Mouse (Mus musculus) myocyte (in vitro differentiated cells): ENCODE data around the gene Sox21.

Source experiments
- CEBPB ChIP-seq: IDR thresholded peaks from 2 replicates; pipeline ENCODE4 v1.6.1; 2011; ENCODE audit warnings: mild to moderate bottlenecking, moderate library complexity; ENCODE audit not compliant: poor library complexity, insufficient read depth, severe bottlenecking
- E2F4 ChIP-seq: IDR thresholded peaks from one replicate; pipeline ENCODE4 v1.6.1; 2011; ENCODE audit warnings: mild to moderate bottlenecking, control low read depth, moderate library complexity; ENCODE audit not compliant: insufficient read depth
- MAX ChIP-seq: IDR thresholded peaks from one replicate; pipeline ENCODE4 v1.6.1; 2011; ENCODE audit warnings: low read depth, mild to moderate bottlenecking, control low read depth
- MYOG ChIP-seq, 3 experiments: IDR thresholded peaks; one replicate each; pipeline ENCODE4 v1.6.1; 2011; ENCODE audit warnings: control low read depth in 2 of 3, low read depth in 2 of 3, mild to moderate bottlenecking in 2 of 3; ENCODE audit not compliant: insufficient read length in 2 of 3, control insufficient read depth in 1 of 3, insufficient read depth in 1 of 3
- POLR2A ChIP-seq: IDR thresholded peaks from one replicate; pipeline ENCODE4 v1.6.1; 2011; ENCODE audit warnings: low read depth, mild to moderate bottlenecking, control low read depth, moderate library complexity; ENCODE audit not compliant: insufficient read length
- POLR2AphosphoS2 ChIP-seq: IDR thresholded peaks from one replicate; pipeline ENCODE4 v1.6.1; 2011; ENCODE audit warnings: low read depth, control low read depth; ENCODE audit not compliant: insufficient read length
- SRF ChIP-seq: IDR thresholded peaks from one replicate; pipeline ENCODE4 v1.6.1; 2011; ENCODE audit warnings: low read depth; ENCODE audit not compliant: control insufficient read depth, insufficient read length
- TCF12 ChIP-seq: IDR thresholded peaks from one replicate; pipeline ENCODE4 v1.6.1; 2011; ENCODE audit warnings: mild to moderate bottlenecking, control low read depth; ENCODE audit not compliant: poor library complexity, insufficient read depth, severe bottlenecking
- TCF3 ChIP-seq: IDR thresholded peaks from one replicate; pipeline ENCODE4 v1.6.1; 2011; ENCODE audit warnings: low read depth, control low read depth; ENCODE audit not compliant: insufficient read length

GRCm38 (mm10) chr14:118216826-118217225, 20.0 kb downstream of the Sox21 start:
- TF ChIP-seq CEBPB (no peak), MAX (no peak), POLR2A (no peak), TCF3 (no peak), SRF (no peak), TCF12 (no peak), E2F4 (no peak), POLR2AphosphoS2 (no peak), MYOG (IDR thresholded peaks at IDR 0.05; ENCODE audit: control insufficient read depth in 1 of 3, insufficient read depth in 1 of 3, insufficient read length in 2 of 3, low read depth in 2 of 3) (no peak)
